Mouse (Mus musculus) forebrain, embryonic 13.5 days (tissue): ENCODE measurements around the gene Cldn19. TPM values are rescaled to one million over a fixed set of nuclear protein-coding genes. Genes with fewer than 3 reads are reported as not detected.

Source experiments
- ATAC-seq: fragments of 200-750 bp; cut with Nextera tagmentation; 2 replicates; pipeline ENCODE4 v1.8.0; 2017
- H3K27ac ChIP-seq: fragments of 300-500 bp; sonication (generic); 2 replicates; pipeline ENCODE4 v1.5.1; 2015; ENCODE audit warnings: inconsistent platforms, mild to moderate bottlenecking, moderate library complexity
- H3K27me3 ChIP-seq: fragments of 300-500 bp; sonication (generic); 2 replicates; pipeline ENCODE4 v1.6.1; 2015; ENCODE audit warnings: mild to moderate bottlenecking, inconsistent platforms
- H3K36me3 ChIP-seq: fragments of 300-500 bp; sonication (generic); 2 replicates; pipeline ENCODE4 v1.6.1; 2015; ENCODE audit warnings: mild to moderate bottlenecking, inconsistent platforms; ENCODE audit not compliant: poor library complexity, severe bottlenecking
- H3K4me1 ChIP-seq: fragments of 300-500 bp; sonication (generic); 2 replicates; pipeline ENCODE4 v1.6.1; 2015; ENCODE audit warnings: inconsistent platforms
- H3K4me2 ChIP-seq: fragments of 300-500 bp; sonication (generic); 2 replicates; pipeline ENCODE4 v1.6.1; 2015; ENCODE audit warnings: inconsistent platforms, mild to moderate bottlenecking, moderate library complexity
- H3K4me3 ChIP-seq: fragments of 300-500 bp; sonication (generic); 2 replicates; pipeline ENCODE4 v1.5.1; 2015; ENCODE audit warnings: mild to moderate bottlenecking, inconsistent platforms
- H3K9ac ChIP-seq: fragments of 300-500 bp; sonication (generic); 2 replicates; pipeline ENCODE4 v1.6.1; 2015; ENCODE audit warnings: mild to moderate bottlenecking, inconsistent platforms
- H3K9me3 ChIP-seq: fragments of 300-500 bp; sonication (generic); replicated peaks from 2 replicates; pipeline ENCODE4 v1.6.1; 2016; ENCODE audit warnings: inconsistent platforms
- WGBS: fragments of 180-500 bp; shearing (Covaris S2); methylation state at CpG from one replicate; pipeline ENCODE4 v1.1.7; 2015; 5-methylcytosine and 5-hydroxymethylcytosine counted together
- polyA plus RNA-seq: library from polyadenylated mRNA; unstranded; fragments of >200 nt; fragmentation: Nextera tagmentation; extraction: Ambion mirVana; gene quantifications from 2 replicates; pipeline ENCODE4 v1.2.1, GENCODE M21; 2015

Gene Cldn19
- polyA plus RNA-seq, 1 experiment from 2014 or later, result 0.18 TPM

GRCm38 (mm10) chr4:119239181-119239682 is 16.0 kb upstream of the Cldn19 start:
- peaks cover 41% of the 10 kb centered on the region for H3K36me3 ChIP-seq
- H3K27ac ChIP-seq, result peak overlapping the region; percentile 73
- H3K4me3 ChIP-seq, result no peak overlapping the region
- H3K27me3 ChIP-seq, result no peaks in the 10 kb centered on the region
- peak; percentile 87 for ATAC-seq
- 40% methylated on average over 12 of the region's 12 CpGs for WGBS
- H3K9me3 ChIP-seq, result no peaks in the 10 kb centered on the region
- peaks cover 15% of the 10 kb centered on the region; the same call in 1 of the 2 replicates for H3K4me1 ChIP-seq
- peak overlapping the region; percentile 17; the same call in 1 of the 2 replicates for H3K4me2 ChIP-seq
- H3K9ac ChIP-seq, result peak overlapping the region; percentile 2; the same call in 1 of the 2 replicates

GRCm38 (mm10) chr4:119241664-119242063 is 13.6 kb upstream of the Cldn19 start:
- no peak overlapping the region; the same call in 1 of the 2 replicates for H3K9ac ChIP-seq
- H3K4me3 ChIP-seq, result no peak overlapping the region
- ATAC-seq, result 0 out of 2 replicates have a peak, but pooled peaks have one; percentile 2
- peaks cover 52% of the 10 kb centered on the region for H3K36me3 ChIP-seq
- H3K4me2 ChIP-seq, result no peak overlapping the region
- WGBS, result 87% methylated on average over 14 of the region's 14 CpGs
- H3K9me3 ChIP-seq, result no peaks in the 10 kb centered on the region
- H3K4me1 ChIP-seq, result peaks cover 19% of the 10 kb centered on the region
- H3K27me3 ChIP-seq, result no peaks in the 10 kb centered on the region
- no peak overlapping the region for H3K27ac ChIP-seq

- no peak overlapping the region for H3K4me2 ChIP-seq
- peaks cover 28% of the 10 kb centered on the region for H3K4me1 ChIP-seq
- ATAC-seq, result no peak
- no peaks in the 10 kb centered on the region for H3K9me3 ChIP-seq
- H3K27me3 ChIP-seq, result no peaks in the 10 kb centered on the region
- H3K27ac ChIP-seq, result no peak overlapping the region; the same call in 1 of the 2 replicates
- peaks cover 48% of the 10 kb centered on the region for H3K36me3 ChIP-seq
- H3K4me3 ChIP-seq, result no peak overlapping the region
- H3K9ac ChIP-seq, result peak overlapping the region; percentile 37; the same call in 1 of the 2 replicates
- WGBS, result 91% methylated on average over 12 of the region's 12 CpGs
These were observed 12.6 kb upstream of the Cldn19 start for GRCm38 (mm10) chr4:119242571-119242970.

GRCm38 (mm10) chr4:119244468-119245240 is 10.6 kb upstream of the Cldn19 start:
- Histone ChIP-seq H3K4me3 (no peak overlapping the region), H3K27me3 (no peaks in the 10 kb centered on the region), H3K4me2 (no peak overlapping the region), H3K27ac (no peak overlapping the region), H3K4me1 (peaks cover 28% of the 10 kb centered on the region), H3K9me3 (no peaks in the 10 kb centered on the region), H3K9ac (no peak overlapping the region), H3K36me3 (peaks cover 57% of the 10 kb centered on the region)
- no peak for ATAC-seq
- WGBS, result 84% methylated on average over 22 of the region's 22 CpGs

- Histone ChIP-seq H3K27ac (peak overlapping the region; percentile 8; the same call in 1 of the 2 replicates), H3K4me3 (no peak overlapping the region), H3K9ac (no peak overlapping the region), H3K4me2 (no peak overlapping the region), H3K4me1 (peaks cover 27% of the 10 kb centered on the region), H3K36me3 (peaks cover 57% of the 10 kb centered on the region), H3K9me3 (no peaks in the 10 kb centered on the region), H3K27me3 (no peaks in the 10 kb centered on the region)
- 57% methylated on average over 7 of the region's 7 CpGs for WGBS
- ATAC-seq, result no peak
These were observed 9.7 kb upstream of the Cldn19 start for GRCm38 (mm10) chr4:119245556-119245955.

- H3K27ac ChIP-seq, result 0 out of 2 replicates have a peak overlapping the region, but pooled peaks have one; percentile 8
These were observed 9.3 kb upstream of the Cldn19 start for GRCm38 (mm10) chr4:119245961-119246360.

GRCm38 (mm10) chr4:119246688-119247225 is 8.5 kb upstream of the Cldn19 start:
- Histone ChIP-seq H3K9me3 (no peaks in the 10 kb centered on the region), H3K9ac (no peak overlapping the region), H3K27me3 (no peaks in the 10 kb centered on the region), H3K4me2 (no peak overlapping the region), H3K4me1 (peaks cover 27% of the 10 kb centered on the region), H3K36me3 (peaks cover 47% of the 10 kb centered on the region), H3K4me3 (no peak overlapping the region), H3K27ac (peak overlapping the region; percentile 35; the same call in 1 of the 2 replicates)
- no peak for ATAC-seq
- 79% methylated on average over 14 of the region's 14 CpGs for WGBS

More at GRCm38 (mm10) chr4:119245961-119246360, 9.3 kb upstream of the Cldn19 start:
- H3K9me3 ChIP-seq, result no peaks in the 10 kb centered on the region
- peaks cover 27% of the 10 kb centered on the region for H3K4me1 ChIP-seq
- no peaks in the 10 kb centered on the region for H3K27me3 ChIP-seq
- no peak overlapping the region for H3K9ac ChIP-seq
- H3K4me3 ChIP-seq, result no peak overlapping the region
- WGBS, result 85% methylated on average over 9 of the region's 9 CpGs
- peaks cover 55% of the 10 kb centered on the region for H3K36me3 ChIP-seq
- H3K4me2 ChIP-seq, result no peak overlapping the region
- no peak for ATAC-seq

- H3K9me3 ChIP-seq, result no peaks in the 10 kb centered on the region
- H3K4me3 ChIP-seq, result no peak overlapping the region
- no peaks in the 10 kb centered on the region for H3K27me3 ChIP-seq
- ATAC-seq, result peak; percentile 84
- H3K36me3 ChIP-seq, result peaks cover 38% of the 10 kb centered on the region
- 25% methylated on average over 13 of the region's 13 CpGs for WGBS
- H3K27ac ChIP-seq, result peak overlapping the region; percentile 65
- peak overlapping the region; percentile 30; the same call in 1 of the 2 replicates for H3K9ac ChIP-seq
- H3K4me2 ChIP-seq, result peak overlapping the region; percentile 3; the same call in 1 of the 2 replicates
- H3K4me1 ChIP-seq, result peaks cover 27% of the 10 kb centered on the region
These were observed 7.6 kb upstream of the Cldn19 start for GRCm38 (mm10) chr4:119247462-119248235.

- H3K27me3 ChIP-seq, result no peaks in the 10 kb centered on the region
- no peaks in the 10 kb centered on the region for H3K9me3 ChIP-seq
- H3K4me2 ChIP-seq, result no peak overlapping the region
- 0 out of 2 replicates have a peak overlapping the region, but pooled peaks have one; percentile 30 for H3K9ac ChIP-seq
- no peak overlapping the region for H3K4me3 ChIP-seq
- H3K36me3 ChIP-seq, result peaks cover 35% of the 10 kb centered on the region
- no peak for ATAC-seq
- WGBS, result 75% methylated on average over 11 of the region's 11 CpGs
- H3K27ac ChIP-seq, result no peak overlapping the region; the same call in 1 of the 2 replicates
- H3K4me1 ChIP-seq, result peaks cover 29% of the 10 kb centered on the region
These were observed 6.7 kb upstream of the Cldn19 start for GRCm38 (mm10) chr4:119248407-119248965.

GRCm38 (mm10) chr4:119252025-119252808 is 3.0 kb upstream of the Cldn19 start:
- H3K9me3 ChIP-seq, result no peaks in the 10 kb centered on the region
- peaks cover 35% of the 10 kb centered on the region for H3K4me1 ChIP-seq
- ATAC-seq, result no peak
- 83% methylated on average over 7 of the region's 7 CpGs for WGBS
- H3K27me3 ChIP-seq, result no peaks in the 10 kb centered on the region
- peaks cover 9% of the 10 kb centered on the region for H3K36me3 ChIP-seq
- no peak overlapping the region for H3K9ac ChIP-seq
- H3K27ac ChIP-seq, result no peak overlapping the region
- no peak overlapping the region for H3K4me3 ChIP-seq
- no peak overlapping the region for H3K4me2 ChIP-seq
